Mouse (Mus musculus) lung, postnatal 0 days (tissue): ENCODE measurements around the gene Trim2. TPM values are rescaled to one million over a fixed set of nuclear protein-coding genes. Genes with fewer than 3 reads are reported as not detected.
A peak's percentile ranks its signal among the peaks of the same experiment; 100 is the strongest.

Experiments used
- ATAC-seq: fragments of 200-750 bp; cut with Nextera tagmentation; 2 replicates; pipeline ENCODE4 v1.8.0; 2017; ENCODE audit warnings: moderate library complexity
- DNase-seq: peaks from one replicate; pipeline ENCODE4 v3.0.0-alpha.2; 2016; ENCODE audit warnings: low spot score
- H3K27ac ChIP-seq: fragments of 300-500 bp; sonication (generic); 2 replicates; pipeline ENCODE4 v1.5.1; 2014; ENCODE audit warnings: antibody characterized with exemption, mild to moderate bottlenecking, low read length, mixed read lengths
- H3K27me3 ChIP-seq: fragments of 300-500 bp; sonication (generic); replicated peaks from 2 replicates; pipeline ENCODE4 v1.6.1; 2014; ENCODE audit warnings: low read length, mixed read lengths; ENCODE audit not compliant: insufficient read depth
- H3K36me3 ChIP-seq: fragments of 300-500 bp; sonication (generic); 2 replicates; pipeline ENCODE4 v1.6.1; 2014; ENCODE audit warnings: low read length, mixed read lengths; ENCODE audit not compliant: insufficient read depth
- H3K4me1 ChIP-seq: fragments of 300-500 bp; sonication (generic); 2 replicates; pipeline ENCODE4 v1.6.1; 2014; ENCODE audit warnings: antibody characterized with exemption, low read depth, low read length, mixed read lengths; ENCODE audit not compliant: insufficient read depth
- H3K4me2 ChIP-seq: fragments of 300-500 bp; sonication (generic); replicated peaks from 2 replicates; pipeline ENCODE4 v1.6.1; 2014; ENCODE audit warnings: low read depth, mild to moderate bottlenecking, low read length, moderate library complexity, mixed read lengths
- H3K4me3 ChIP-seq: fragments of 300-500 bp; sonication (generic); 2 replicates; pipeline ENCODE4 v1.5.1; 2014; ENCODE audit warnings: low read depth, low read length
- H3K9ac ChIP-seq: fragments of 300-500 bp; sonication (generic); replicated peaks from 2 replicates; pipeline ENCODE4 v1.6.1; 2014; ENCODE audit warnings: low read depth, mild to moderate bottlenecking
- H3K9me3 ChIP-seq: fragments of 300-500 bp; sonication (generic); 2 replicates; pipeline ENCODE4 v1.6.1; 2016; ENCODE audit warnings: low read length, mixed read lengths
- CTCF ChIP-seq: IDR thresholded peaks from 2 replicates; pipeline ENCODE4 v1.5.1; 2016; ENCODE audit warnings: antibody characterized with exemption, mild to moderate bottlenecking
- EP300 ChIP-seq: IDR thresholded peaks from 2 replicates; pipeline ENCODE4 v1.6.1; 2016; ENCODE audit warnings: antibody characterized with exemption, mild to moderate bottlenecking, control low read depth
- WGBS: fragments of 180-500 bp; shearing (Covaris S2); extraction: QIAGEN DNeasy Blood & Tissue Kit; methylation state at CpG from one replicate; pipeline ENCODE4 v1.1.7; 2014; 5-methylcytosine and 5-hydroxymethylcytosine counted together
- polyA plus RNA-seq: library from polyadenylated mRNA; unstranded; fragments of >200 nt; fragmentation: Nextera tagmentation; extraction: Ambion mirVana; gene quantifications from 2 replicates; pipeline ENCODE4 v1.2.1, GENCODE M21; 2015

Gene Trim2
- polyA plus RNA-seq, 1 experiment from 2014 or later, result 18.7 TPM

DNA sequence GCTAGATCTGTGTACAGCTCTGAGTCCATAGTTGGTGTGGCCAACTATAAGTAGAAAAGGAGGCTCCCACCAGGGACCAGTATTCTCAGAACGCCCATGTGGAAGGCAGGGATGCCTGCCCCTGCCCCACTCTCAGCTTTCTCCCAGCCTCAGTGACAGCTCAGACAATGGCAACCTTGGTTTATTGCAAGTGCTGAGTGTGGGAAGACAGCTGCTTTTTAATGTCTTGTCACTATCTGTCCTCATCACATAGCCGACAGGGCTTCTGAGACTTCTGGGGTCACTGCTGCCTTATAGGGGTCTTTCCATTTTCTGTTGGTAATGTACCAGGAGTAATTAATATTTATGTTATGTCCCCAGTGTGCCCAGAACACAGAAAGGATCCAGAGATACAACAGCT is 42.3 kb downstream of the Trim2 start:
- TF ChIP-seq CTCF (no peak), EP300 (no peak)
- H3K36me3 ChIP-seq, result no peaks in the 10 kb centered on the region
- no peak for ATAC-seq
- H3K9me3 ChIP-seq, result no peaks in the 10 kb centered on the region
- no peaks in the 10 kb centered on the region for H3K27me3 ChIP-seq
- 36% methylated on average over 2 of the region's 2 CpGs for WGBS
- no peak for DNase-seq
- no peak overlapping the region for H3K4me3 ChIP-seq
- no peaks in the 10 kb centered on the region for H3K4me1 ChIP-seq
- no peak overlapping the region for H3K9ac ChIP-seq
- no peak overlapping the region for H3K27ac ChIP-seq
- no peak overlapping the region for H3K4me2 ChIP-seq

DNA sequence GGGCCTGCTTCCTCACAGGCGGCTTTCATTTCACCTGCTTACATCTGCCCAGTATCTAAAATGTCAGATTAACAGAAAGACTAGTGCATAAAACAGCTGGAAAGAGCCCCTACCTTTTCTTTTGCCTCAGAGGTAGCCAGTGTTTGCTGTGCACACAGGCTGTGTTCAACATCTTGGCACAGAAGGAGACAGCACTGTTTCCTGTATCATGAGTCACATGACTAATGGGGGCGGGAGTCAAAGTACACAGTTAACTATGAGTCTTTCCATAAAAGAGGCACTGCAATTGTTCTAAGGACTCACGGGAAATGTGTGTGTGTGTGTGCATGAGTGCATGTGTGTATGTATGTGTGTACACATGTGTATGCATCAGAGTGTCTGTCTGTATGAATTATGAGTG is 43.9 kb downstream of the Trim2 start:
- Histone ChIP-seq H3K36me3 (no peaks in the 10 kb centered on the region), H3K4me2 (no peak overlapping the region), H3K27ac (no peak overlapping the region), H3K4me3 (no peak overlapping the region), H3K9me3 (no peaks in the 10 kb centered on the region), H3K27me3 (no peaks in the 10 kb centered on the region), H3K9ac (no peak overlapping the region), H3K4me1 (0 out of 2 replicates have a peak, but pooled peaks cover 5% of the 10 kb centered on the region)
- WGBS, result 50% methylated on average over 3 of the region's 3 CpGs
- ATAC-seq, result no peak
- no peak for TF ChIP-seq EP300
- TF ChIP-seq CTCF, result no peak
- peak; percentile 45 for DNase-seq

DNA sequence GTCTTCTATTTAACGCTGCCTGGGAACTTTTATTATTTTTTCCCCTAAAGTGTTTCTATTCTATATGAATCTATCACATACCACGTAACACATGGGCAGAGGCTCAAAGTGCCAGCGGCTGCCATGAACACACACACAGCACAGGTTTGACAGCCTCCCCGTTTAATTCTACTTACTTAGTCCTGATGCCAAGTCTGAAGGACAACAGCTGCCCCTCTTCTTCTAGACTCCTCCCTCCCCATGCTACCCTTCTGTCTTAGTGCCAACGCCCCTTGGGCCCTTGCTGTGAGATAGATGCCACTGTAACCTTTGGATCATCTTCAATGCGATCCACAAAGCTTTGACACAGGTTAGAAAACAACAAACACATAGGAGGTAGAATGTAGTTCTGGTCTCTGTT is 44.8 kb downstream of the Trim2 start:
- no peak for TF ChIP-seq CTCF
- TF ChIP-seq EP300, result no peak
- Histone ChIP-seq H3K27ac (no peak overlapping the region), H3K4me1 (0 out of 2 replicates have a peak, but pooled peaks cover 5% of the 10 kb centered on the region), H3K27me3 (no peaks in the 10 kb centered on the region), H3K36me3 (no peaks in the 10 kb centered on the region), H3K4me2 (no peak overlapping the region), H3K9ac (no peak overlapping the region), H3K9me3 (no peaks in the 10 kb centered on the region), H3K4me3 (no peak overlapping the region)
- DNase-seq (no peak), ATAC-seq (no peak)
- WGBS, result 76% methylated on average over 6 of the region's 6 CpGs

DNA sequence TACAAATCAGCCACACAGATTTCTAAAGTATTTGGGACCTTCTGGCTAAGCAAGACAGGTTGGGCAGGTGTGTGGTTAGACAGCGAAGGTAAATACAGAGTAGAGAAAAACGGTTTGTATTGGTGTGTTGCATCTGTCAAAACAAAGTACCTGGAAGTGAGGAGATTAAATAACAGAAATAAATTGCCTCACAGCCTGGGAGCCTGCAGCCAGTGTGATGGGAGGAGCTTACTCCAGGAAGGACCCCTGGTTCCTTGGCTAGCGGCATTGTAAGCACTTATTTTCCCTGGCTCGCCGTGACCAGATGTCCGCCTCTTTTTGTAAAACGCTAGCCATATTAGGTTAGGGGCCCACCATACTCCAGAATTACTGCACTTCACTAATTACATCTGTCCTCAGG is 45.8 kb downstream of the Trim2 start:
- Histone ChIP-seq H3K27me3 (no peaks in the 10 kb centered on the region), H3K36me3 (no peaks in the 10 kb centered on the region), H3K9me3 (no peaks in the 10 kb centered on the region), H3K9ac (no peak overlapping the region), H3K4me2 (no peak overlapping the region), H3K27ac (no peak overlapping the region), H3K4me1 (0 out of 2 replicates have a peak, but pooled peaks cover 5% of the 10 kb centered on the region), H3K4me3 (no peak overlapping the region)
- WGBS, result 44% methylated on average over 7 of the region's 7 CpGs
- no peak for DNase-seq
- no peak for ATAC-seq
- TF ChIP-seq CTCF (no peak), EP300 (no peak)

DNA sequence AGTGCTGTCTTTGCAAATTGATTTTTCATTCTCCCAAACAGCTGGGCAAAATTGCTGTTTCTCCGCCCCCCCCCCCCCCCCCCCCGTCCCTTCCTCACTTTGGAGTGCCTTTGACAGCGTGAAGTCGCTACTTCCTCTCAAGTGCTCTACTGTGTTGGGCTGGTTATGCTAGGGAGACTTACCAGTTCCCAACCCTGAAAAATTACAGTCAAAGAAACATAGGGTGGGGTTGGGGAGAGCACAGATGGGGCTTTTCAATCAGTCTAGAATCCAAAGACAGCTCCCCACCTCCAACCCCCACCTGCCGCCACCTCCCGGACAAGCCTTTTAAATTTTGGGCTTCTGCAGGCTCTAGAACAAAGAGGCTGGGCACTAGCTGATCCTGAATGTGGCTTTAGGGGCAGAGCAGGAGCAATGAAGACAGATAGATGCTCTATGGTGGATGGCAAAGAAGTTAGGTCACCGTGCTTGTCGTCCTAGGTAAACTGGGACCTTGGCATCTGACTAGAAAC is 46.6 kb downstream of the Trim2 start:
- TF ChIP-seq CTCF, result no peak
- TF ChIP-seq EP300, result no peak
- no peak overlapping the region for H3K9ac ChIP-seq
- peak; percentile 63 for ATAC-seq

DNA sequence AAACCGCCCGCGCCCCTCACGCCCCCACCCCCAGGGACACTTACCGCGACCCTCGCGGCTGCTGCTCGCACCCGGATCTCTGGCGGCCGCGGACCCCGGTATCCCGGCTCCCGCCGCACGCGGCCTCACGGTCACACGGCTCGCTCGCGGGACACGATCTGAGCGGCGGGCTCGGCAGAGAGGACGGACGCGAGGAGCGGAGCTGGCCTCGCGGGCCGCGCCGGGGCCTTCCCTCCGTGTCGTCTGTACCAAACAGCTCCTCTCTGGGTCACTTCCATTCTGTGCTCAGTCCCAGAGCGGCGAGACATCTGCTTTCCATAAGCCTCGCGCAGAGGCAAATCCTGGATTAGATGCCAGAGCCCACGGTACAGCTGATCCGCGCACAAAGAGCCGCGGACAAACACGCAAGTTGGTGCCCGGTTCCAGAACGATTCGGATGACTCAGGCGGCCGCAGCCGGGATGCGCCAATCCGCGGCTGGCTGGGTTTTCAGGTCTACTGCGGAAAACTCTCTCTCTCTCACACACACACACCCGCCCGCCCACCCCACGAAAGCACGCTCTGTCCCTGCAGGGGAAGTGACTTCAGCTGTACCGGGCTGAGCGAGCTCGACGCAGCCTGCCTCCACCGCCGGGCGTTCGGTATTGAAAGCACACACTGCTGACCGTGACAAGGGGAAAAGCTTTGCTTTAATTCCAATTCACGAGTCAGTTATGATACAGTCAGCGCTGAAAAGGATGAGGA is 47.2 kb downstream of the Trim2 start:
- peak; percentile 78 for DNase-seq
- H3K4me1 ChIP-seq, result 0 out of 2 replicates have a peak, but pooled peaks cover 5% of the 10 kb centered on the region
- no peaks in the 10 kb centered on the region for H3K36me3 ChIP-seq
- peak; percentile 90 for ATAC-seq
- H3K27me3 ChIP-seq, result no peaks in the 10 kb centered on the region
- 1% methylated on average over 71 of the region's 74 CpGs for WGBS
- no peak for TF ChIP-seq EP300
- 0 out of 2 replicates have a peak, but pooled peaks have one; percentile 10 for TF ChIP-seq CTCF
- H3K4me3 ChIP-seq, result peak overlapping the region; percentile 64
- H3K4me2 ChIP-seq, result peak overlapping the region; percentile 99
- peak overlapping the region; percentile 50 for H3K9ac ChIP-seq
- H3K9me3 ChIP-seq, result no peaks in the 10 kb centered on the region
- peak overlapping the region; percentile 52 for H3K27ac ChIP-seq

More for the DNA sequence above, 46.6 kb downstream of the Trim2 start:
- Histone ChIP-seq H3K4me1 (0 out of 2 replicates have a peak, but pooled peaks cover 5% of the 10 kb centered on the region), H3K27me3 (no peaks in the 10 kb centered on the region), H3K27ac (peak overlapping the region; percentile 52), H3K4me2 (peak overlapping the region; percentile 99), H3K4me3 (peak overlapping the region; percentile 64), H3K9me3 (no peaks in the 10 kb centered on the region), H3K36me3 (no peaks in the 10 kb centered on the region)
- 6% methylated on average over 6 of the region's 8 CpGs for WGBS
- peak; percentile 64 for DNase-seq
